Mouse (Mus musculus) small intestine, adult 2 months (tissue): ENCODE results near the gene Ncoa3.

Experiments used
- CTCF ChIP-seq: fragments of 200-500 bp; IDR thresholded peaks from 2 replicates; pipeline ENCODE4 v1.5.1; 2012; ENCODE audit warnings: low read depth, mild to moderate bottlenecking, control low read depth, inconsistent platforms, low read length, moderate library complexity, mixed read lengths; ENCODE audit not compliant: insufficient replicate concordance, insufficient read length; ENCODE audit errors: extremely low read depth
- POLR2A ChIP-seq: fragments of 200-500 bp; IDR thresholded peaks from 2 replicates; pipeline ENCODE4 v1.6.1; 2012; ENCODE audit warnings: low read depth, mild to moderate bottlenecking, control low read depth, inconsistent platforms, low read length, moderate library complexity

DNA sequence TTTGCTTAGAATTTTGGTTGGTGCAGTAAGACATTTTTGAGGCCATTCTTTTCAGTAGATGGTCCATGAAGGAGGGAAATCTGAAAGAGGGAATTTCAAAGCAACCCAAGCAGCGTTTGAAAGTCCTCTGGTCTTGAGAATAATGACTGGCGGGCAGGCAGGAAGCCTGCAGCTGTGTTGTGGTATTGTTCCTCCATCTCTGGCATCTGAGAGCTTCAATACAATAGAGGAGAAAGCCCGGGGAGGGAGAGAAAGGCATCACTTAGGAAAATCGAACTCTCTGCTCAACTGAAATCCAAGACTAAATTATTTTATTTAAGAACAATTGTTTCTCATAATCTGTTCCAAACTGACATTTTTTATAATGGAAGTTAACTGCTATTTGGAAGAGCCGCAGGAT is 8.3 kb downstream of the Ncoa3 start:
- TF ChIP-seq POLR2A (no peak), CTCF (no peak)
